ENCODE assay signal across 19 mouse cellular contexts in genomic region chr14:17347286-17347685, GRCm38 (mm10).
DNase-seq lines count a peak whose midpoint lies in the region; ATAC-seq and TF ChIP-seq lines count a peak whose summit lies in the region.
"Had no signal": no experiment of that assay in that cellular context is flagged by ENCODE, and none has a peak within 500 bp of the region (broad histone marks: within the 10 kb centered on the region; RNA-seq: fewer than 3 reads in every experiment).

No protein-coding gene starts in this region.

- ATAC-seq in midbrain, postnatal 0 days (ENCODE audit: low FRiP score), result no peak
- ATAC-seq in midbrain, embryonic 14.5 days (ENCODE audit: low FRiP score, low TSS enrichment), result no peak
- ATAC-seq: hindbrain, embryonic 16.5 days; intestine, postnatal 0 days had no signal

- TF ChIP-seq CTCF in layer of hippocampus, adult 2 months (conservative IDR thresholded peaks at IDR 0.05), result peak; percentile 59
- TF ChIP-seq CTCF in midbrain, postnatal 0 days (IDR thresholded peaks at IDR 0.05), result 0 out of 2 replicates have a peak, but pooled peaks have one; percentile 3

- H3K27me3 ChIP-seq in midbrain, postnatal 0 days (ENCODE audit: insufficient read depth, low read length), result no peaks in the 10 kb centered on the region
- H3K27me3 ChIP-seq in midbrain, embryonic 14.5 days (ENCODE audit: control insufficient read depth, insufficient read depth, low read length), result no peaks in the 10 kb centered on the region
- H3K27me3 ChIP-seq: liver, embryonic 15.5 days had no signal

- no peaks in the 10 kb centered on the region for H3K9me3 ChIP-seq in midbrain, postnatal 0 days (ENCODE audit: low read length)
- H3K9me3 ChIP-seq in midbrain, embryonic 14.5 days (ENCODE audit: control insufficient read depth, low read length), result no peaks in the 10 kb centered on the region
- H3K9me3 ChIP-seq: embryonic facial prominence, embryonic 10.5 days; liver, embryonic 15.5 days had no signal

- peak; percentile 12 for DNase-seq in layer of hippocampus, adult 2 months (ENCODE audit: low spot score in 2 of 2)
- DNase-seq in layer of hippocampus, adult 8-10 months (ENCODE audit: low spot score in 2 of 2), result no peak
- DNase-seq in midbrain, postnatal 0 days (ENCODE audit: low spot score), result no peak
- DNase-seq in midbrain, embryonic 14.5 days, result no peak
- peak; percentile 36 for DNase-seq in R1 (ENCODE audit: low read depth, low spot score)
- DNase-seq in ovary, postnatal 10 days (ENCODE audit: low spot score), result no peak
- no peak for DNase-seq in gastrocnemius, adult 18-20 months (ENCODE audit: low spot score)
- DNase-seq: adrenal gland, postnatal 10 days; cerebellum, adult 11-12 months; cerebellum, postnatal 14 days; gastrocnemius, postnatal 10 days; heart, adult 18-20 months; kidney, postnatal 14 days; lung, postnatal 36 days; thymus, postnatal 25 days had no signal

- no peaks in the 10 kb centered on the region for H3K36me3 ChIP-seq in midbrain, postnatal 0 days (ENCODE audit: insufficient read depth, low read length)
- H3K36me3 ChIP-seq in midbrain, embryonic 14.5 days (ENCODE audit: control insufficient read depth, insufficient read depth, low read length), result no peaks in the 10 kb centered on the region
- H3K36me3 ChIP-seq: embryonic facial prominence, embryonic 10.5 days; liver, embryonic 15.5 days had no signal

- 71% methylated on average over 2 of the region's 2 CpGs for WGBS in midbrain, postnatal 0 days
- 77% methylated on average over 2 of the region's 2 CpGs for WGBS in midbrain, embryonic 14.5 days

- no peaks in the 10 kb centered on the region for H3K4me1 ChIP-seq in midbrain, postnatal 0 days (ENCODE audit: insufficient read depth, low read length)
- H3K4me1 ChIP-seq in midbrain, embryonic 14.5 days (ENCODE audit: control insufficient read depth, insufficient read depth, low read length), result no peaks in the 10 kb centered on the region
- H3K4me1 ChIP-seq: liver, embryonic 15.5 days had no signal

- H3K27ac ChIP-seq in layer of hippocampus, adult 2 months, result no peak overlapping the region
- no peak overlapping the region for H3K27ac ChIP-seq in midbrain, postnatal 0 days (ENCODE audit: low read depth, low read length)
- no peak overlapping the region for H3K27ac ChIP-seq in midbrain, embryonic 14.5 days (replicated peaks; ENCODE audit: low read depth, low read length)
- H3K27ac ChIP-seq: embryonic facial prominence, embryonic 10.5 days; liver, embryonic 15.5 days had no signal

- H3K9ac ChIP-seq in midbrain, postnatal 0 days (replicated peaks; ENCODE audit: low read length, poor library complexity, severe bottlenecking), result no peak overlapping the region
- H3K9ac ChIP-seq in midbrain, embryonic 14.5 days (replicated peaks; ENCODE audit: low read length), result no peak overlapping the region
- H3K9ac ChIP-seq: liver, embryonic 15.5 days had no signal

- no peak overlapping the region for H3K4me3 ChIP-seq in layer of hippocampus, adult 2 months
- no peak overlapping the region for H3K4me3 ChIP-seq in midbrain, postnatal 0 days (ENCODE audit: low read depth, low read length)
- H3K4me3 ChIP-seq in midbrain, embryonic 14.5 days (replicated peaks; ENCODE audit: low read depth, low read length), result no peak overlapping the region
- H3K4me3 ChIP-seq: embryonic facial prominence, embryonic 10.5 days; liver, embryonic 15.5 days had no signal

- H3K4me2 ChIP-seq in midbrain, postnatal 0 days (ENCODE audit: low read depth, low read length, poor library complexity, severe bottlenecking), result no peak overlapping the region
- H3K4me2 ChIP-seq in midbrain, embryonic 14.5 days (ENCODE audit: low read length), result no peak overlapping the region
- H3K4me2 ChIP-seq: liver, embryonic 15.5 days had no signal

Comparison
In these comparisons a context has a peak if more than half of its experiments do, and no peak if none do; other contexts are left out.
1. DNase-seq: peak in layer of hippocampus, adult 2 months (2 of 2) and R1 (single experiment); none in layer of hippocampus, adult 8-10 months (0 of 2), midbrain, postnatal 0 days (single experiment), midbrain, embryonic 14.5 days (single experiment), ovary, postnatal 10 days (single experiment) and gastrocnemius, adult 18-20 months (single experiment).